Mouse (Mus musculus) naive thymus-derived CD4-positive, alpha-beta T cell, adult 2 months (primary cell): ENCODE results near the gene Sema5a.

Source experiments
- DNase-seq: peaks from one replicate; pipeline ENCODE4 v3.0.0-alpha.2; 2011; ENCODE audit warnings: low read depth

Gene Sema5a

DNA sequence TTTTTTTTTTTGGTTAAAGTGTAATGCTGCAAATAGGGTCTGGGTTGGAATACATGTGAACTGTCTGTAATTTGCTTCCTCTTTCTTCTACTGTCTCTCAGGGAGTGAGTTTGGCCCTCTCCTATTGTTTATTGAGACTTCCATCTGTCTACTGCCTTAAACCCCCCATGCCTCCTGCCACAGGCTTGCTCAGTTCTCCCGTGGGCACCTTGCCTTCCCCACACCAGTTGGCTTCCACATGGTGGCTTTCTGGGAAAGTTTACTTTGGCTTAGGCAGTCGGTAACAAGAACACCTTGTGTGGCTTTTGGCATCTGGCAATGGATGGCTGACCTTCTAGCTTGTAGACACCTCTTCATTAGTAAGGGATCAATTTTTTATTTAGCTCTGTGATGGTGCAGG is 10.2 kb downstream of the Sema5a start:
- no peak for DNase-seq

DNA sequence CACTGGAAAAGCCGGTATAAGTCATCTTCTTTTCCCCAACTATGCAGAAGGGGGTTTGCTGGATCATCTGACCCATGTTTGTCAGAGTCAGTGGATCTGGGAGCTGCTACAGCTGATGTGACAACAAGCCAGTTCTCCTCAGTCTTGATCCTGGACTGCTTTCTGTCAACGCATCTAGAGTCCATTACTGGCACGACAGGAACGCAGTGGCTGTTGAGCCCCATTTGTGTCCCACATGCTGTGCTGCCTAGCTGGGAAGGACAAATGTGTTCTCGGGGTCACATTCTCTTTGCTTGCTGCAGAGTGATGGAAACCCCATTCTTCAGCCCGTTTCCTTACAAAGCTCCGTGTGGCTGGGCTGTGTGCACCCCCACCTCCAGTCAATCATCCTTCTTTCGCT is 12.7 kb downstream of the Sema5a start:
- no peak for DNase-seq

DNA sequence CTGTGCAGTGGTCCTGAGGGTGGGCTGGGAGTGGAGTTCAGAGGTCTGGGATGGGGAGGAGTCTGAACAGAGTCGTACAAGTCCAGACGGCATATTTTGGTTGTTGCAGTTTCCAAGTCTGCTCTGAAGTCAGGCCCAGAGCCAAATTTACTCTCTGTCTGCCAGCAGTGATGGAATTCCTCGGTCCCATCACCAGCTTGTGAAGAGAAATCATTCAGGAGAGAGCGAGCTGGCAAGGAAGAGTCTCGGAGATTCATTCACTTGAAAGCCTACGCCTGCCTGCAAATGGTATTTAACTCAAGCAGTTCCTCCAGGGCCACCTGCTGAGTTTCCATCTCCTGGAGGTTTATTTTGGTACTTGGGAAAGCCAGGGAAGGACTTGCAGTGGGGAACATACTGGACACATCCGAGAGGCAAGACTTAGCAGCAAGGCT is 13.3 kb downstream of the Sema5a start:
- no peak for DNase-seq

DNA sequence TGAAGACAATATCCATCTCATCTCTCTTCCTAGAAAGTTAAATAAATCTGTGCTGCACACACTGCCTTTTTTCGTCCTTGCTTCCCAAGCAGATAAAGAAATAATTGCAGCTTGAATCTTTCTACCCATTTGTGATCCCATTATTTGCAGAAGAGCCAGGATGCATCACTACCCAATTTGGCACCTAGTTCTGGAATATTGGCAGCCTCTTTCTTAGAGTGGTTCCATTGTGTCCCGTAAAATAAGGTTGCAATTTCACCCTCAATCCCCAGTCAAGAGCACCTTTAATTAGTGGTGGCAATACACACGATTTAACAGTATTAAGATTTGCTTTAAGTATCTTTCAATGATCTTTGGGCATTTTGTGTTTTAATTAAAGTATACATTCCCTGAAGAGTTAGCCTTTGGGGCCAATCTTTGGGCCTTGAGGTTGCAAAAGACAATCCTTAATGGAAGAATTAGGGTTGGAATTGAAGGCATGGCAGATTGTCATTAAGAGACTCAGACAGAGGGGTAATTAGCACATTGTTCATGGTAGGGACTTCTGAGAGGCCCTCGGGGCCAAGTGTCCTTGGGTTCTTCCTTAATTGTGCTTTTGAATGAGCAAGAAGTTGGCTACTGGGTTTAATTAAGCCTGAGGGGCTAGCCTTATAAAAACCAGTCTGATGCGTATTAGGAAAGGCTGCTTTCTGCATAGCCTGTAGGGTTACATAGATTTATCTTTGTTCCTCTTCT is 14.9 kb downstream of the Sema5a start:
- no peak for DNase-seq

DNA sequence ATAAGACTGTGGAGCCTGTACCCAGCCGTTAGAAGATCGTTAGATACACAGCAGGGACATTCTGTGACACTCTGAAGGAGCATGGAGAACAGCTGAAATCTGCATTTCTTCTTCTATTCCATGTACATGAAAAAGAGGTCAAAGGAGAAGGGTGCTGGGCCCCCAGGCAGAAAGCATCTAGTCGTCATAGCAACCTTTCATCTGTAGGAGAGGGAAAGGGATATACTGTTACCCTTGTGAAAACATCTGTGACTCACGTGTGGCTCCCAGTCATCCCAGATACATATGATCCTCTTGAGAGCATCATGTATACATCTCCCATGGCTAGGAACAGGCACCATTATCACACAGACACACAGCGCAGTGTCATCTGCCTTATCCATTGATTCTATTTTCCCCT is 16.3 kb downstream of the Sema5a start:
- no peak for DNase-seq

DNA sequence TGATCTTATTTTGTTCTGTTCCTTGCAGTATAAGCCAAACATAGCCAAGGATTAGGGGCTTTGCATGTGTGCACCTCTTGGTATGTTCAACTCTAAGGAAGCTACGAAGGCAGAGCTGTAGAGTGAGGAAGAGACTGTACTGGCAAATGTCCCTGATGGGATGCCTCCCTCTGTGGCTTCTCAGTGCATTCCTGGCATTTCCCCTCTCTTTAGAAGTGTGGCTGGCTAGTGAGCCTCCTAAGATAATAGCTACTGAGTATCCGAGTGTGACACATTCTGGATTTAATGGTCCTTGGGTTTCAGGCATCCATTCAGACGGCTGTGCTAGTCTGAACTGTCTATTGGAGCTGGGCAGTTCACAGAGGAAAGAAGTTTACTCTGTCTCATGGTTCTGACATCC is 19.0 kb downstream of the Sema5a start:
- DNase-seq, result no peak

DNA sequence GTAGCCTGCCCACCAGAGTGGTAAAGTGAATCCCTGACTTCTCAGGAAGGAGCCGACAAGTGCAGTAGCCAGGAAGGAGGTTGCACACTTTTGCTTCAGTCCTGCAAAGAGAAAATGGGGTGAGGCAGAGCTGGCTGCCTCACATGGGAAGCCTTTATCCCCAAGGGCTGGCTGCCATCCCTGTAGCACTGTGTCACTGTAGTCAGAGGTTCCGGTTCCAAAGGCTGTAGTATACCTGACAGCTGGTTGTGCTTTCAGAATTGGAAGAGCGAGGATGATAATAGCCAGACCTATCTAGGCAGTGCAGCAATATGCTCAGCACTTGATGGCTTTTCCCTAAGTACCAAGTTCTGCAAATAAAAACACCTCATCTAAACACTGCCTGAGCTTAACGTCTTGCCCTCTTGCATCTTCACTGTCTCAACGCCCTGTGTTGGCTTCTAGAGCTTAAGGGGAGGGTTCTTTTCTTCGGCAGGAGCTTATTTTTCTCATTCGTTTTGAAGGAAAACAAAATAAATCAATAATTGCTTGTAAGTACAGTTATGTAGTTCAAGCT is 20.3 kb downstream of the Sema5a start:
- no peak for DNase-seq

DNA sequence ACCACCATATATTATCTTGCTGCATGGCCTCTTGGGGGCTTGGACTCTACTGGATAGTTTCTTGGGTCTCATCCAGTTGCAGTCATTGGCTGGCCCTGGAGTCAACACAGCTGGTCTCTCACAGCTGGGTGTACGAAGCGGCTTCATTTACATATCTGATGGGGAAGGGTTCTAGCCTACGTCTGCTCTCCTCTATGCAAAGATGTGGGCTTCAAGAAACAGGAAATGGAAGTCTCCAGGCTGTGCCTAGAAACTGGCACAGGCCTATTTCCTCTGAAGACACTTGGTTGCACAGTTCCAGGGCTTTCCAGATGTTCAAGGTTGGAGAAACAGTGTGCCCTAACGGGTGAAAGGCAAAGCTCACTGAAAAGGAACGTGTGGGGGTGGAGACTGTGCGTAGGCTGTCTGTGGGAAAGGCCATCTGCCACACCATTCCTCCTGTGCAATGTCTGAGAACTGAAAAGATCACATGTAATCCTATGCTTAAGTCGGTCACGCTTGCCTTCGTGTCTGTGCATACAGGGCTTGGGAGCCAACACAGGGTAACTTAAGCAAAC is 20.8 kb downstream of the Sema5a start:
- DNase-seq, result no peak

DNA sequence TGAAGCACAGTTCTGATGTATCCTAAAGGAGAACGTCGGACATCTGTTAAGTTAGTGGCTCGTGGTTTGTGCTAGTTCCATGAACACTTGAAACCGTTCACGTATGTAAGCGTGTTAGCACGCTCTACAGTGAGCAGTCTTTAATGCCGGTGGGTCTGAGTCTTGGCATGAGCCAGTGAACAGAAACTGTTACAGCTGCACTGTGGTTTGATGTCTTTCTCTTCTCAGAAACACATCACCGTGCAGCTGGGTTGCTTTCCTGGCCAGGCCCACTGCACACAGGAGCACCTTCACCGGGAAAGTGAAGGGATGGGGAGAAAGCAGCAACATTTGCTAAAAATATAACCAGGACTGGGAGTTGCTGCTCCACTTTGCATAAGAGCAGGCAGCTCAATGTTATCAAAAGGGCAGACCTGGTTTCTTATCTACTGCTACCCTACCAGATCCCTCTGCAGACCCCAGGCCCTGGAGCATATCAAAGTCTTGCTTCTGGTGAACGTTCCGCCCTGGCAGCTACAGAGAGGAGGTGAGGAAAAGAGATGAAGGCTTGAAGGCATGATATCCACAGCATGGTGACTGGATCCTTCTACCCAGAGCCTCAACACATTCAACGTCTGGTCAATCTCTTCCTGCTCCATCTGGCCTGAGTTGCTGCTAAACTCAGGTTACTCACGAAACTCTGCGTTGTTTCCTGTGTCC is 21.7 kb downstream of the Sema5a start:
- DNase-seq, result no peak

DNA sequence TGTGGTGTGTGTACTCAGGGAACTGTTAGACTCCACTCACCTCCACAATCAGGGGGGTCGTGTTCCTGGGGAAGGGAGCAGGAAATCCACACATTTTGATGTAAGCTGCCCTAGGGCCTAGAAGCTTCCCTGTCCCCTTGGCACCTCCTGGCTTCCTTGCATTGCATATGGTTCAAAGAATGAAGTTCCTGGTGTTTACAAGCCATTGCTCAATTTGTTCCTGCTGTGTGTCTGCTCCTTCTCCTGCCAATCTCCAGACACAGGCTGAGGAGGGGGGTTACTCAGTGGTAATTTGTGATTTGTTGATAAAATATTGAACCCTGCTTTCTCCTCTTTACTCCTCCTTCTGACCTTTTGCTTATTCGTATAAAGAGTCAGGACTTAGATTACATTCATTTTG is 25.5 kb downstream of the Sema5a start:
- no peak for DNase-seq

DNA sequence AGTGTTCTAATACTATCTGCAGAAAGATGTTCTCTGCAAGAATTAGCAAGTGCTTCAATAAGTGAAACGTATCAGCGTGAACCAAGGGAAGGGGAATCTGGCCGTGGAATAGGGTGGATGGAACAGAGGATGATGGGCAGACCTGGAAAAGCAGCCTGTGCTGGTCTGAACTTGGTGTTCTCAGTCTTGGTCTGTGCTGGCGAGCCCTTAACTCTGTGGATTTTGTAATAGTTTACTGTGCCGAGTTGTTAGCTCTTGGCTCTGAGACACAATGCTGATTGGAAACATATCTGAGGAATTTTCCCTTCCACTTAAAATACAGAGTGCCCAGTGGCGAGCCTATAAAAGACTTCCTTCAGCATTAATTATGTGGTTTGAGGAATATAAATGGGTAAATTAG is 29.3 kb downstream of the Sema5a start:
- no peak for DNase-seq

DNA sequence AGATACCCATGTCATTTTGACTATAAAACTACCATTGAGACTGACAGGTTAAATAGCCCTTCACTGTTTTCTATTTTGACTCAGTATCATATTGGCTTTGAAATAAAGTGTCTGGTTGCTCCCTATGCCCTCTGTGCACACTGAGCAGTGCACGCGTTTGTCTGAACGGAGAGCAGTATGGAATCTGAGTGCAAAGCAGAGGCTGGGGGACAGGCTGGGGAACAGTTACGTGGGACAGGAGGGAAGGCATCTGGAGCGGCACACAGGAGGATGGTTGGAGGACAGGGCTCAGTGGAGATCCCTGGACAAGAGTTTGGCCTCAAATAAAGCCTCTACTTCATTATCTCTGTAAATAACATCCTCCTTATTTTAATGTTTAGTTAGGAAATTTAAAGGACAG is 30.4 kb downstream of the Sema5a start:
- no peak for DNase-seq

DNA sequence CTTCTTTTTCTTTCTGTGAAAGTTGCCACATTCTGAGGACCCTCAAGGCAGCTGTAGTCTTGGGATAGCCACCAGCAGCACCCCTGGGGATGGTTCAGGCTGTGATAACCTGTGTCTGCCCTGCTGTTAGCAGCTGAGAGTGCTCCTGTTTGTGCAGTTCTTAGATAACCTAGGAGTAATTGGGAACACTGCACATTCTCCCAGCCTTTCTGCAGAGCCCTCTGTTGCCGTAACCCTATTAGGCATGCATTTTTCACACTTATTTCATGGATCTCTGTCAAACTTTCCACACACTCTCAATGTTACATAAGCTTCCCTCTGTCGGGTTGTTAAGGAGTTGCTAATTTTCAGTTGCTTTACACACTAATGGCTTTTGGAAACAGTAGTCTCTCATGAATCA is 34.0 kb downstream of the Sema5a start:
- DNase-seq, result no peak

DNA sequence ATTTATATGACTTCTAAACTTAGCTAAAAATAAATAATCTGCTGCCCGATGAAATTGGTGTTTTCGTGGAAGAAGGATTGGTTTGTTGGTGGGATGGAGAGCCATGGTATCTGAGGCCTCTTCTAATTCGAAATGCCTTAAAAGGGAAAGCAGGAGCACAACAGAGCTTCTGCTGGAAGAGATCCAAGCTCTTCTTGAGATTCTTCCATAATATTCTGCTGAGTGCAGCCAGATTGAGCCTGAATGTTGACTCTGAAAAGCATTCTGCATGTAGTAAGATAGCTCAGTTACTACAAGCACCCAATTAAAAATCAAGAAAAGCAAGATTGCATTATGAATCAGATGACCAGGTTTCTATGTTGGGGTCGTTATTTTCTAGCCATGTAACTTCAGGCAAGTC is 36.8 kb downstream of the Sema5a start:
- no peak for DNase-seq

DNA sequence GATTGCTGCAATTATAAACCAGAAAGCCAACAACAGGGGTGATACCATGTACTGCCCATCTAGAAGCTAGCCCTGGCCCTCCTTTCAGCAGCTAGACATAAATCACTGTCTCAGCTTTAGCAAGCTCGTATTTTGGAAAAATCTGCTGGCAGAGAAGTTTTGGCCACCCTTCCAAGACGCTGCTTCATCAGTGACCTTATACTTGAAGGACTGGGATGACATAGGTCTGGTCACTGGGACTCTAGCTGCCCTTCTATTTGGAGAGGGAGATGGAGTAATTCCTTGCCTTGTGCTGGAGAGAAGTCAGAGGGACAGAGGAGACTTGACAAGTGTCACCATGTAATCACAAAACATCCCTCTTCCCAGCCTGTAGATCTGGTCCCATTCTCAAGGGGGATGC is 40.1 kb downstream of the Sema5a start:
- no peak for DNase-seq

DNA sequence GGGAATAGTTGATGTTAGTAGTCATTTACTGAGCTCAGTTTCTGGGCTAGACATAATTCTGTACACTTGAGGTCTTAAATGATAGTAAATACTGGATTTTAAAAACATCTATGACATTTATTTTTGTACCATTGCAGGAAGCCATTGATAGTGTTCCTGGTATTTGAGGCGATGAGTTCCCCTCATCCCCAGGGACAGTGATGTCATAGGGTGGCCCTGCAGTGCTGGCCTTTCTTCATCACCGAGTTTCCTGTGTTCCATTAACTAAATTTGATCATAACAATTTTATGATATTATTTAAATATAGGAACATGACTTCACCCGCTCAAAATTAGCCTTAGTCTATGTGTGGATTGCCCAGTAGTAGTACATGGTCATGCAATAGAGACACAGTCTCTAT is 41.7 kb downstream of the Sema5a start:
- no peak for DNase-seq

DNA sequence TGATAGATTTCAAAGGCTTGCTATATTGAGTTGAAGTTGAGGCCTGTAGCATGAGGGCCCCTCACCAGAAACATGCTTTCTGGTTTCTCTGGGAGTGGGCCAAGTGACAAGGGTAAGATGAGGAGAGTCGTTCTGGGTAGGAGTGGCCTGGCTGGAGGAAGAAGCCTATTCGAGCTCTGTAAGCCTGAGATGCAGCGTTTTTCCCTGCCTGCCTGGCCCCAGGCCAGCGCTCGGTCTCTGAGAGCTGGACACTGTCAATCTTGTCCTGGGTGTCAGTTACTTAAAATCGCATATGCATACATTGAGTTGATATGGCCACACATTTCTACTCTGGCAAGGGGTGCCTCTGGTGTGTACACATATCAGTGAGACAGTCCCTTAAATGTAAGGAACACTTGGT is 43.9 kb downstream of the Sema5a start:
- DNase-seq, result no peak

DNA sequence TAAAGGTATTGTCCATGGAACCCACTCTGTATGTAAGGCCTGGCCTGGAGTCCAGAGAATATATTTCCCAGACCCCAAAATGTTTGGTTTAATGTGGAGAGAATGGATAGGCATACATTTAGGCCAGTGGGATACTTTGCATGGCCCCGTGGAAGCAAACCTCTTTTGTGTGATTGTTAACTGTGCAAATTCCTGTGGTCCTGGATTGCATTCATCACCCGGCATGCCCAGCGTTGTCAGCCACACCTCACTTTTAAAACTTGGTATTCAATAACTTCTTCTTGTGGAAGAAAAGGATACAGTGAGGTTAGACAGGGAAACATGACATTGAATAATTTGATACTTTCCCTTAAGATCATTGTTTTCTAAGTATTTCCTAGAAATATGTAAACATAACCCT is 46.4 kb downstream of the Sema5a start:
- no peak for DNase-seq

DNA sequence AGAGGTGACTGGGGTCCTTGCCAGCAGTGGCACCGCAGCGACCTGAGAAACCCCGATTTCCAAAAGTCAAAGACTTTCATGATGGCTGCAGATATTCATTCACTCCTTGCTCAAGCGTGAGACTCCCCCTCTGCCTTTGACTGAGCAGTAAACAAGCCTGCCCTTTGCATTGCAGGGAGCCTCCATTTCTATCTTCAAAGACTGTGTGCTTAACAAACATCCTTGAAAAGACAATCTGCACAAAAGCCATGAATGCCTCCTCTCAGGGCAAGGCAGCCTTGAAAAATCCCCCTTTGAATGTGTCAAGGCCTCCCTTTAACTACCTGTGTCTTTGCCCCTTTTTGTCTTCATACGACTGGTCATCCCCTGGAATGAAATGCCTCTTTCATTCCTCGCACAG is 51.9 kb downstream of the Sema5a start:
- DNase-seq, result no peak

DNA sequence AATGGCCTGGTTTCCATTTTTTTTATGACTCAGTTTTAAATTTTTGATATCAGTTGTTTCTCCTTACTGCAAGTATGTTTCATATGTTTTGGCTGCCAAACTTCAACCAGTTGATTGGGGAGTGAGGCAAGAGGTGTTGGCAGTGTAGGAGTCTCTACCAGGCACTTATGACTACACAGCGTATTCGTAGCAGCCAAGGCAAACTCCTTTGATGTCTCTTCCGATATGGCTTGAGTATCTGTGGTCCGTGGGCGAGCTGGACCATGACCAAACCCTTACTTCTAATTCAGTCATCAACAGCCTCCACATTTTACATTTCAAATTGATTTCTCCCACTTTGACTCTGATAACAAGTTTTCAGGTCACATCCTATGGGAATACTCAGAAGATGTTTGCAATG is 52.7 kb downstream of the Sema5a start:
- no peak for DNase-seq

DNA sequence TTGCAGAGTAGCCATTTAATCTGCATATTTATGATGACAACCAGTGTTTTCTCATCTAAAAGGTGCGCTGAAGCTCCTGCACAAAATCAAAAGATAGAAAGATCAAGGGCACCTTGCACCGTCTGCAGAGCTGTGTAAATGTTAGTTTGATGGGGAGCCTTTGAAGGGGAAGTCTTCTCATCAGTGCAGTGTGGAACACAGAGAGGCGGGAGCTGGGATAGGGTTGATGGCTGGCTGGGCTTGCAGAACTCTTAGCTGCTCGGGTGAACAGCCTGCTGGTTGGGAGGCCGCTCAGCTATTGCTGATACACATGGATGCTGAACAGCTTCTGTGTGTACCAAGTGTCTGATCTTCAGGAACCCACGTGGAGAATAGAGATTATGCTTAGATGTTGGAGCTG is 53.9 kb downstream of the Sema5a start:
- no peak for DNase-seq

DNA sequence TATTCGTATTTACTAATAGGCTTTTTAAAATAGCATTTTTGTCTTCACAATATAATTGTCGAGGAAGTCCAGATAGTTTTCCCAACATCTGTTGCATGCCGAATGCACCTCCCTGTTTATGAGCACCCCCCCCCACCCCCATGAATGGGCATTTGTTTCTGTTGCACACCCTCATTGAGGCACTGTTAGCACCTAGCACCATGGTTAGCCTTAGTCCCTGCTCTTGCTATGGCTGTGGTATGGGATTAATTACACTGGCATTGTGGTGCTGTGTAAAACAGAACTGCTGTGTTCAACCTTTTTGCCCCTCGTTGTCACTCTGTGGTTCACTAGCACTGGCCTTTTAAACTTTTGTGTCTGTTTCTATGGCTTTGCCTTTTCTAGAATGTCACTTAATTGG is 56.4 kb downstream of the Sema5a start:
- no peak for DNase-seq

DNA sequence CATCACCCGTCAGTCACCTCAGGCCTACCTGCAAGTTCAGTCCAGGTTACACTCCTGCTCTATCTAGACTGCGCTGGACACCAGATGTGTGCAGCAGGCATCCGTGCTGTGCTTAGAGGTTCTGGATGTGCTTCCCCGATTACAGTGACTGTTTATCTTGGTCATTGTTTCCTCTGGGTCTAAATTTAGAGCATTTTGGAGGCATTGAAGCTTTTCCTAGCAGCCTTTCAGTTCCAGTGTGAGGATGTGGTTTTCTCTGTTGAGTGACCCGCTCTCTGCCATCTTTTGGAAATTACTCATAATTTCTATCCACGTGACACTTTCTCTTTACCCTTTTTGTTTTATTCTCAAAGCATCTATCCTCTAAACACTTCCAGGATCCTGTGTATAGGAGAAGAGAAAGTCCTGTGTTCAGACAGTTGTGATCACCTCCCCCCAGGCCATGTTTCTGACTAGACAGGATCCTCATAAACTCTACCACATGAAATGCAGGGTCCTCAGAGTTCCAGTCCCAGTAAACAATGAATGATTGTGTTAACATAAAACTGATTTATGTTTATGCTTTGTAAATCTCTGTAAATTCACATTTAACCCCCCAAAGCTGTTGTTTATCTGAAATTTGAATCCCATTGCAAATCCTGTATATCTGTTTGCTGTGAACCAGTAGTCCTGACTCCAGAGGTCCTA is 62.1 kb downstream of the Sema5a start:
- DNase-seq, result no peak
